In the genomic region with DNA sequence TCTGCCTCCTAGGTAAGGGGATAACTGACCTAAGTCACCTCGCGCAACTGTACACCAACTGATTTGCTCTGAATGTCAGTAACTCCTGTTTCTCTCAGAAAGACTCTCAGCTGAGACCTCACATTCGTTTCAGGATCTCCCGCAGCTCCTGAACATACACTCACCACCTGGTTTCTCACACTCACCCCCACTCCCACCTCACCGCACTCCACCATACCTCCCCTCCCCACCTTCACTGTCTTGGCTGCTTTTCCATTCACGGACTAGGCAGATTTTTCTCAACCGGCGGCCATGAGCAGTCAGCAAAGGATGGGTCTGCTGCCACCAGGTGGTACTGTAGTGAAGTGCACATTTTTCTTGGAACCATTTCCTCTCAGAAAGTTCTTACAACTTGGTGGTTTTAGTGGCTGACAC, we compare ENCODE assay signal across 8 mouse cellular contexts. TPM values are rescaled to one million over a fixed set of nuclear protein-coding genes. Genes with fewer than 3 reads are reported as not detected.
A peak's percentile ranks its signal among the peaks of the same experiment; 100 is the strongest.
DNase-seq lines count a peak whose midpoint lies in the region; ATAC-seq and TF ChIP-seq lines count a peak whose summit lies in the region.

No protein-coding gene starts in this region.

- no peaks in the 10 kb centered on the region for H3K36me3 ChIP-seq in embryonic facial prominence, embryonic 13.5 days
- no peaks in the 10 kb centered on the region for H3K36me3 ChIP-seq in limb, embryonic 15.5 days
- no peaks in the 10 kb centered on the region for H3K36me3 ChIP-seq in midbrain, postnatal 0 days (ENCODE audit: insufficient read depth, low read length)

- peak overlapping the region; percentile 42 for H3K4me3 ChIP-seq in embryonic facial prominence, embryonic 13.5 days
- peak overlapping the region; percentile 37 for H3K4me3 ChIP-seq in limb, embryonic 15.5 days
- peak overlapping the region; percentile 15; the same call in 1 of the 2 replicates for H3K4me3 ChIP-seq in midbrain, postnatal 0 days (ENCODE audit: low read depth, low read length)

- H3K9ac ChIP-seq in embryonic facial prominence, embryonic 13.5 days = peak overlapping the region; percentile 61
- 0 out of 2 replicates have a peak overlapping the region, but pooled peaks have one; percentile 10 for H3K9ac ChIP-seq in limb, embryonic 15.5 days
- H3K9ac ChIP-seq in midbrain, postnatal 0 days (replicated peaks; ENCODE audit: low read length, poor library complexity, severe bottlenecking) = no peak overlapping the region

- 9% methylated on average over 8 of the region's 8 CpGs for WGBS in embryonic facial prominence, embryonic 13.5 days
- WGBS in limb, embryonic 15.5 days = 11% methylated on average over 8 of the region's 8 CpGs
- 15% methylated on average over 8 of the region's 8 CpGs for WGBS in midbrain, postnatal 0 days

- peaks cover 3% of the 10 kb centered on the region; the same call in 1 of the 2 replicates for H3K4me1 ChIP-seq in embryonic facial prominence, embryonic 13.5 days
- peaks cover 2% of the 10 kb centered on the region; the same call in 1 of the 2 replicates for H3K4me1 ChIP-seq in limb, embryonic 15.5 days
- no peaks in the 10 kb centered on the region for H3K4me1 ChIP-seq in midbrain, postnatal 0 days (ENCODE audit: insufficient read depth, low read length)

- peaks cover 5% of the 10 kb centered on the region; the same call in 1 of the 2 replicates for H3K27me3 ChIP-seq in embryonic facial prominence, embryonic 13.5 days
- H3K27me3 ChIP-seq in limb, embryonic 15.5 days = no peaks in the 10 kb centered on the region
- no peaks in the 10 kb centered on the region for H3K27me3 ChIP-seq in midbrain, postnatal 0 days (ENCODE audit: insufficient read depth, low read length)

- no peaks in the 10 kb centered on the region for H3K9me3 ChIP-seq in embryonic facial prominence, embryonic 13.5 days
- H3K9me3 ChIP-seq in limb, embryonic 15.5 days = no peaks in the 10 kb centered on the region
- H3K9me3 ChIP-seq in midbrain, postnatal 0 days (ENCODE audit: low read length) = no peaks in the 10 kb centered on the region

- peak overlapping the region; percentile 34; the same call in 1 of the 2 replicates for H3K27ac ChIP-seq in embryonic facial prominence, embryonic 13.5 days
- H3K27ac ChIP-seq in limb, embryonic 15.5 days = no peak overlapping the region
- no peak overlapping the region for H3K27ac ChIP-seq in midbrain, postnatal 0 days (ENCODE audit: low read depth, low read length)

- H3K4me2 ChIP-seq in embryonic facial prominence, embryonic 13.5 days = peak overlapping the region; percentile 60
- peak overlapping the region; percentile 52 for H3K4me2 ChIP-seq in limb, embryonic 15.5 days
- peak overlapping the region; percentile 42 for H3K4me2 ChIP-seq in midbrain, postnatal 0 days (ENCODE audit: low read depth, low read length, poor library complexity, severe bottlenecking)

- no peak for ATAC-seq in embryonic facial prominence, embryonic 13.5 days (ENCODE audit: insufficient number of reproducible peaks, insufficient read depth, low FRiP score, low TSS enrichment, low read depth)
- no peak for ATAC-seq in limb, embryonic 15.5 days (ENCODE audit: insufficient number of reproducible peaks, low FRiP score, low TSS enrichment, low read depth)
- ATAC-seq in midbrain, postnatal 0 days (ENCODE audit: low FRiP score) = peak; percentile 54; the same call in 1 of the 2 replicates

- TF ChIP-seq CTCF in midbrain, postnatal 0 days (IDR thresholded peaks at IDR 0.05) = peak; percentile 97

- peak; percentile 86 for DNase-seq in A20 (ENCODE audit: low read depth, low spot score)
- peak; percentile 32 to 66 for DNase-seq in adrenal gland, postnatal 4 days (ENCODE audit: low spot score in 2 of 2)
- peak; percentile 84 for DNase-seq in heart, adult 8-10 months (ENCODE audit: low spot score)
- DNase-seq in kidney, adult 9 months = peak; percentile 90
- DNase-seq in midbrain, postnatal 0 days (ENCODE audit: low spot score) = peak; percentile 86
- DNase-seq in spleen, postnatal 36 days (ENCODE audit: low spot score in 2 of 2) = peak; percentile 75 to 76

RNA-seq across cellular contexts. Expression of gene Taok1, which starts 22.6 kb away (rescaled TPM):
- 10 to 100 TPM; 56.7 to 59.7 TPM for total RNA-seq in adrenal gland, postnatal 4 days (2021)
- 14.3 and 15.2 TPM in 2 replicates for polyA plus RNA-seq in embryonic facial prominence, embryonic 13.5 days (2015; fragmentation: Nextera tagmentation; extraction: Ambion mirVana)
- total RNA-seq in heart, adult 8-10 months (2022) = 10 to 100 TPM; 48.8 to 61.9 (median 56.1) TPM
- polyA plus RNA-seq in limb, embryonic 15.5 days (2015; fragmentation: Nextera tagmentation; extraction: Ambion mirVana) = 12.4 and 13.3 TPM in 2 replicates
- 69.7 and 85.1 TPM in 2 replicates for total RNA-seq in midbrain, postnatal 0 days (2014; rRNA removed)
- 28.0 and 32.6 TPM in 2 replicates for polyA plus RNA-seq in midbrain, postnatal 0 days (2015; fragmentation: Nextera tagmentation; extraction: Ambion mirVana)

RNA-seq across cellular contexts. Expression of gene Nufip2, which starts 55.7 kb away (rescaled TPM):
- 10 to 100 TPM; 87.2 to 91.6 TPM for total RNA-seq in adrenal gland, postnatal 4 days (2021)
- polyA plus RNA-seq in embryonic facial prominence, embryonic 13.5 days (2015; fragmentation: Nextera tagmentation; extraction: Ambion mirVana) = 5.2 and 5.9 TPM in 2 replicates
- total RNA-seq in heart, adult 8-10 months (2022) = 10 to 100 TPM; 38.9 to 49.7 (median 45.2) TPM
- polyA plus RNA-seq in limb, embryonic 15.5 days (2015; fragmentation: Nextera tagmentation; extraction: Ambion mirVana) = 3.6 and 5.2 TPM in 2 replicates
- 42.9 and 46.3 TPM in 2 replicates for total RNA-seq in midbrain, postnatal 0 days (2014; rRNA removed)
- polyA plus RNA-seq in midbrain, postnatal 0 days (2015; fragmentation: Nextera tagmentation; extraction: Ambion mirVana) = 3.0 and 5.3 TPM in 2 replicates
